Mouse (Mus musculus): ENCODE results near the gene Mgll. TPM values are rescaled to one million over a fixed set of nuclear protein-coding genes. Genes with fewer than 3 reads are reported as not detected.
A peak's percentile ranks its signal among the peaks of the same experiment; 100 is the strongest.

Mgll gene
- total RNA-seq, 2 experiments from 2014 or later, result 132 to 138 TPM

- no peak for DNase-seq
Measured at GRCm38 (mm10) chr6:88830112-88830702, 106.0 kb downstream of the Mgll start.

- peak; percentile 76 for DNase-seq
Measured at GRCm38 (mm10) chr6:88831456-88831855, 107.2 kb downstream of the Mgll start.

DNA sequence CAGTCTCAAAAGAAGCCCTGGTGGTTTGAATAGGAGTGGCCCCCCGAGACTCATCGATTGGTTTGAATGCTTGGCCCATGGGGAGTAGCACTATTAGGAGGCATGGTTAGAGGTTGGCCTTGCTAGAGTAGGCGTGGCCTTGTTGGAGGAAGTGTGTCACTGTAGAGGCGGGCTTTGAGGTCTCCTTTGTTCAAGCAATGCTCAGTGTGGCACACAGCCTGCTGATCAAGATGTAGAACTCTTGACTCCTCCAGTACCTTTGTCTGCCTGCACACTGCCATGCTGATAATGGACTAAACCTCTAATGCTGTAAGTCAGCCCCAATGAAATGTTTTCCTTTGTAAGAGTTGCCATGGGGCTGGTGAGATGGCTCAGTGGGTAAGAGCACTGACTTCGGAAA is 108.5 kb downstream of the Mgll start:
- DNase-seq, result no peak

DNA sequence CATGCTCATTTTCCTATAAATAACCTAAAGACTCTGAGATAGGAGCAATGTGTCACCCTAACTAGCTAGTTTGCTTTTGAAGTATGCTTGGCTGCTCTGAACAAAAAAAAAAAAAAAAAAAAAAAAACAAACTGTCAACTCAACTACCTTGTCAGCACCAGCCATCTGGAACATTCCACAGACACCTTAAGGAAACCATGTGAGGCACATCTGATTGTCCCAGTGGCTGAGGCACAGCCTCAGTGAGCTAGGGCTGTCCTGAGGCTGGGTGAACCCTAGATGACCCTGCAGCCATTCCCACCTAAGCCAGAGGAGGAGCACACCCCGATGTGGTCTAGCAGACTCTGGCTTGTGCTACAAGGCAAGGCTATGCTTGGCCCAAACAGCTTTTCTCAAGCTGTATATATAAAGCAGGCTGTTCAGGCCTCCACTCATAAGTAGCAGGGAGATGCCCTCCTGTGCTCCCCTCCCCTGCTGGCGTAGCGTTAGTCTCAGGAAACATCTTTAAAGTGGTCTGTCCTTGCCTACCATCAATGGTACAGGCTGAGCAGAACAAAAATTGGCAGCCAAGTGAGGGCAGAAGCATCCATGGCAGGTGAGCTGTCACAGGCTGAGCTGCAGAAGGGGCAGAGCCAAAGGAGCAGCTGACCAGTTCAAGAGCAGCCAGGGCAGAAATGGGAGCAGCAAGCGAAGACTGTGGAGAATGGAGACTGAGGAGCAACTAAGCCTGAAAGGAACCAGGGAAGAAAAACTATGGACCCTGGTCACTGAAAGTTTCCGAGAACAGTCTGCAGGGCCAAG is 109.3 kb downstream of the Mgll start:
- DNase-seq, result peak; percentile 40

DNA sequence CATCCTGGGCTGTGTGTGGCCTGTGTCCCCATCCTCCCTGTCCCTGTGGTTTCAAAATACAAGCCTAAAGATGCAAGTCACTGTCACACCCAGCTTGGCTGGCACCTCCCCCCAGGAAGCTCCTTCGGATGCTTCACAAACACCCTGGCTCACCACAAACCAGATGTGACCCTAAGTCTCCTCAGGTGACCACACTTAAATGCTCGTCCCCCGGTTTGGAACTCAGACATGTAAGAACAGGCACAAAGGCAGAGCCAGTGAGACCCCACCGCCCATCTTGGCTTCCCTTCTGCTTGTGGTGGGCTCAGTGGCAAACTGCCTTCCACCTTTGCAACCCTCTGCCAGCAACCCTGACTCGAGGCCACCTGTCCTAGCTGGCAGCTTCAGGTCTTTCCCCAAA is 110.8 kb downstream of the Mgll start:
- no peak for DNase-seq

DNA sequence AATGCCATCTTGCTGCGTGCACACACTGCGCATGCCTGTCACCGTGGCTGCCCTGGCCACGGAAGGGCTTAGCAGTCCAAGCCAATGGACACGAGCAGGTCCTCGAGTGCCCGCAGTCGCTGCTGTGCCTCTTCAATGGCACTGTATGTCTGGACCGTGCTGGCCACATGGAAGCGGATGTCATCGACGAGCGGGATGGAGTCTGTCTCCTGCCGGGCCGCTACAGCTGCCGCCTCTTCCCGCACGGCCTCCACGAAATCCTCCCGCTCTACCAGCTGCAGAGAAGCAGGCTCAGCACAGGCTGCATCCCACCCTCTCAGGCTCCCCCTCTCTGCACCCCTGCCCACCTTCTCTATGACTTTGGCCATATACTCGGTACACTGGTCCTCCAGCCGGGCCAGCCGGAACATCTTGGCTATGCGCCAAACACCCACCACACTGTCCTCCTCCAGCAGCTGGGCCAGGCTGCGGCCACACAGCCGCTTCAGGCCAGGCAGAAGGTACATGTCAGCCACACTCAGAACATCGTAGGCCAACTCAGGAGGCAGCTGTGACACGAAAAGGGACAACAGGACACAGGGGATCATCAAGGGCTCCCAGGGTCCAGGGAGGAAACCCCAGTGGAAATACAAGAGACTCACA is 112.1 kb downstream of the Mgll start:
- peak; percentile 45 for DNase-seq

GRCm38 (mm10) chr6:88837999-88838398 is 113.8 kb downstream of the Mgll start:
- no peak for DNase-seq

GRCm38 (mm10) chr6:88838613-88839012 is 114.4 kb downstream of the Mgll start:
- no peak for DNase-seq

DNA sequence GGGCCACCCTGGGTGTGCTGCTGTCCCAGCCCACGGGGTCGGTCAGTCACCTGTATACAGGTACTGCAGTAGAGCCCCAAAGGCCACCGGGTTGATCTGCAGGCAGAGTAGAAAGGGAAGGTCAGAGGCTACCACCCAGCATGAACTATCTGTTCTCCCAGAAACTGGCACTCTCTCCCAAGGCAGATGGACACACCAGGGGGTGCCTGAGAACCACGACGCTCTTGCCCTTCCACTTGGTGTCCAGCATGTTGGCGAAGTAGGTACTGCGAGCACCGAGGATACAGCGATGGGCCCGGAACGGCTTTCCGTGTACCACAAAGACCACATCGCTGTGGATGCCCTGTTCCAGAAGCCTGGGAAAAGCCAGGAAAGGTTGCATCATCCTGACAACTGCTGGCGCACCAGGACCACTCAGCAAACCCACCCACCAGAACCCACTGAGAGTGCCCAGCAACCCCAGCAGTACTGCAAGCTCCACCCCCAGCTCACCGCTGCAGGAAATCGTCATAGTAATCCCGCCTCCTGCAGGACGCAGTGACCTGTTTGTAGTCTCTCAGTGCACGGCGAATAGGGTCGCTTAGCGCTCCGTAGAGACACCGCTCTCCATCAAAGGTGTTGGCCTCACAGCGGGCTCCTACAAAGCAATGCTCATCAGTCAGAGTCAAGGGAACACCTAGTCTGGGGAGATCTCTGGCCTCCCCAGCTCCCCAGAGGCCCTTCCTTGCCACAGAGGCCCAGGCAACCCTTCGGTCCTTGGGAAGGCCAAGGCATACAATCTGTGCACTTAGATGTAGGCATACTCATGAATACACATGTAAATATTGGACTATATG is 115.1 kb downstream of the Mgll start:
- no peak for DNase-seq

DNA sequence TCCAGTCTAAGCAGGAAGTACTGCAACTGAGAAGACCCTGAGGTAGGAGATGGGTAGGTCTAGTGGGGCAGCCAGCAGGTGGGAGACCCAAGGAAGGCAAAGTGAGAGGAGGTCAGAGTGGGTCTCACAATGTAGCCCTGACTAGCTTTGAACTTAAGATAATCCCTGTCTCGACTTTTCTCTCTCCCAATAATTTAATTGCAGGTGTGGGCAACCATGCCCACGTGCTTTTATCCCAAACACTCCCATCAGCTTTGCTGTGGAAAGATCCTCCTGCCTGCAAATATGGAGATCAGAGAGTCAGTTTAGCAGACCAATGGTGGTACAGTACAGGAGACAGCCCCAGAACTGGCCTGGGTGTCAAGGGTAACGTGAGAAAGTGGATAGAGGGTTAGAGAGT is 116.0 kb downstream of the Mgll start:
- DNase-seq, result no peak

GRCm38 (mm10) chr6:88840791-88841513 is 116.7 kb downstream of the Mgll start:
- peak; percentile 21 for DNase-seq

DNA sequence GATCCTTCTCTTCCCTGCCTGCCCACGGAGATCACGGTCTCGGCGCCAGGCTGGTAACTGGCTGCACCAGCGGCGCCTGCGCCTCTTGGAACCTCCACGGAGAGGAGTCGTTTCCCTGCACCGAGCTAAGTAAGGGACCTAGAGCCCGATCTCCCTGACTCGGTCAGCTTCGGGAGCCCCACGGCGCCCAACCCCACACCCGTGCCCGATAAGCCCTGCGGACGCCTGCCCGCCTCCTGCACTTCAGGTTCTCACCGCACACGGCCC is 117.2 kb downstream of the Mgll start:
- DNase-seq, result no peak

DNA sequence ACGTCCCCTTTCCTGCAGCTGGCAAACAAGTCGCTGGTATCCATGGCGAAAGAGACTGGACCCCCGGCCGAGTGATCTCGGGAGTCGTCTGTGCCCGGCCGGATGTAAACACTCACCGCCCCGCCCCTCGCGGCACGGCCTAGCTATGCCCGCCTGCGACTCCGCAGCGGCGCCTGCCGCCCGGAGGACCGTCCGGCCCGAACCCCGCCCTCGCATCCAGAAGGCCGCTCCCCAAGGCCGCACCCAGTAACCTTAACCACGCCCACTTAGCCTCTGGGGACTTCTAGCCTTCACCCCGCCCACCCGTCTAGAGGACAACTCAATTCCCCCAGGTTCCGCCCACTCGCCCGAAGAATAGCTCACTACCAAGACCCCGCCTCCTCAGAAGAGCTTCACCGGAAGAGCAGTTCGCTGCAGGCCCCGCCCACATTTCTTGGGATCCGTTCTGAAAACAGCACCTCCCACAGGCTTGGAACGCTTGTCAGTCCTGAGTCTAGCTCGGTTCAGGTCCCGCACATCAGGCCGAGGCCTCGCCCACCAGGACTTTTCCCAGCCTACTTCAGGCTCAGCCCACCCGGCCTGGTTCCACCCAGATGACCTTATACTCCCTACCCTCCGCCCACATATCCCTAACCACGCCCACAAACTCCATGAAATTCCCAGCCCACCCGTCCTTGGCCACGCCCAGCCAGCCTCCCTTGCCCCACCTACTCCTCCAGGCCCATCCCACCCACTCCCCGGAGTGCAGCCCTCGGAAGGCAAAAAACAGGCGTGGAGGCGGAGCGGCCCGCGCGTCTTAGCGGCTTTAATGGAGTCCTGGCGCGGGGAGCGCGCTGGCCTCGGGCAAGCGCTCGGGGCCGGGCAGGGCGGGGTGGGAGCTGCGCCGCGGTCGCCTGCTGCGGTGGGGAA is 117.8 kb downstream of the Mgll start, which contains the start of gene Abtb1:
Gene Abtb1, minus strand, starts transcription at position 204 of the 909 bp plus-strand sequence.
- peak; percentile 100 for DNase-seq

GRCm38 (mm10) chr6:88842731-88843151 is 118.5 kb downstream of the Mgll start:
- DNase-seq, result peak; percentile 60

DNA sequence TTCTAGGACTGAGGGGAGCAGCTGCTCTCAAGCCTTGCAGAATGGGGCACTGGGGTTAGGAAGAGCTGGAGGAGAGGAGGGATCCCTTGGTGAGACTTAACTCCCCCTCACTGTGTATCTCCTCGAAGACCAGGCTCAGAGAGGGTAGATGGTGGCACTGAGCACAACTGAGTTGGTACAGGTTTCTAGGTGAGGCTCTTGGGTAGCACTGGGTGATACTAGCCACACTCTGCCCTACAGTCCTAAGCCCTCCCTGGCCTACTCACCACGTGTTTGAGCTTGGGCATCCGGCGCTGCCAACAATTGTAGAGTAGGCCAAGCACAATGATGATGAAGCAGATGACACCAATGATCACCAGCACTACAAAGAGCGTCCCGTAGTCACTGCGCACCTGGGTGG is 119.0 kb downstream of the Mgll start:
- DNase-seq, result peak; percentile 7

GRCm38 (mm10) chr6:88843781-88844725 is 119.8 kb downstream of the Mgll start:
- DNase-seq, result no peak

DNA sequence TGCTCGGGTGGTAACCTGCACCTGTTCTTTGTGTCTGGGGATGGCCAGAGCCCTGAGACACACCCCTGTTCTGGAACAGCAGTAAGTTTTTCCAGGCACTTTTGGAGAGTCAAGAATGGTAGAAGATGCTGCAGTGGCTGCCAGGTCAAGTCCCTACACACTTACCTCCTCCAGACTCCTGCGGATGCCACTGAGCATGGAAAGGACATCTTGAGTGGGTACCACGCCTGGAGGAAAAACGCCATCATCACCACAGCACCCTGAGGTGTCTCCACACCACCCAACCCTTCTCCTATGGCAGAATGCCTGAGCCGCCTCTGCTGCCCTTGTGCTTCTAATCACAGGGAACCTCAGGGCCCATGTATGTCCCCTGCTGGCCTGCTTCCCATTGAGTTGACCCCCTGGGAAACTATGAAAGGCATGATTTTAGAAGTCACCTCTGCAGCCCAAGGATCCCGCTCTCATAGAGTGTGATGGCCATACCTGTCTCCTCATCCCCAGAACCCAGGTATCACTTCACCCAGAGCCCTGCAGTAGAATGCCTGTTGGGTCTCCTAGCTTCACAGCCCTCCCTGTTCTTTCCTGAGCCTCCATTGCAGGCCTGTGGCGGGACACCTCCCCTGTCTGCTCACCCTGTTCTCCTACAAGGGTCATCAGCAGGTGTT is 120.8 kb downstream of the Mgll start:
- no peak for DNase-seq

GRCm38 (mm10) chr6:88847571-88847970 is 123.4 kb downstream of the Mgll start:
- no peak for DNase-seq

GRCm38 (mm10) chr6:88849270-88849669 is 125.1 kb downstream of the Mgll start:
- DNase-seq, result peak; percentile 46

All from heart, postnatal 4 days (tissue).